Mouse (Mus musculus) kidney, embryonic 16.5 days (tissue): ENCODE results near the gene Cers6. TPM values are rescaled to one million over a fixed set of nuclear protein-coding genes. Genes with fewer than 3 reads are reported as not detected.

Experiments
- ATAC-seq: fragments of 200-750 bp; cut with Nextera tagmentation; 2 replicates; pipeline ENCODE4 v1.8.0; 2017; ENCODE audit warnings: moderate TSS enrichment; ENCODE audit not compliant: low FRiP score, low TSS enrichment
- H3K27ac ChIP-seq: fragments of 300-500 bp; sonication (generic); 2 replicates; pipeline ENCODE4 v1.5.1; 2014; ENCODE audit warnings: low read length
- H3K27me3 ChIP-seq: fragments of 300-500 bp; sonication (generic); 2 replicates; pipeline ENCODE4 v1.6.1; 2014; ENCODE audit warnings: low read length, control low read depth, mixed read lengths; ENCODE audit not compliant: insufficient read depth
- H3K36me3 ChIP-seq: fragments of 300-500 bp; sonication (generic); 2 replicates; pipeline ENCODE4 v1.6.1; 2014; ENCODE audit warnings: low read length, control low read depth, mixed read lengths; ENCODE audit not compliant: insufficient read depth
- H3K4me1 ChIP-seq: fragments of 300-500 bp; sonication (generic); 2 replicates; pipeline ENCODE4 v1.6.1; 2014; ENCODE audit warnings: low read length, control low read depth, mixed read lengths; ENCODE audit not compliant: insufficient read depth
- H3K4me2 ChIP-seq: fragments of 300-500 bp; sonication (generic); replicated peaks from 2 replicates; pipeline ENCODE4 v1.6.1; 2014; ENCODE audit warnings: low read depth, low read length
- H3K4me3 ChIP-seq: fragments of 300-500 bp; sonication (generic); 2 replicates; pipeline ENCODE4 v1.5.1; 2014; ENCODE audit warnings: mild to moderate bottlenecking, low read length
- H3K9ac ChIP-seq: fragments of 300-500 bp; sonication (generic); replicated peaks from 2 replicates; pipeline ENCODE4 v1.6.1; 2014; ENCODE audit warnings: low read length
- H3K9me3 ChIP-seq: fragments of 300-500 bp; sonication (generic); 2 replicates; pipeline ENCODE4 v1.6.1; 2016; ENCODE audit warnings: low read length, control low read depth
- WGBS: fragments of 180-500 bp; shearing (Covaris S2); extraction: QIAGEN DNeasy Blood & Tissue Kit; methylation state at CpG from one replicate; pipeline ENCODE4 v1.1.7; 2014; 5-methylcytosine and 5-hydroxymethylcytosine counted together
- polyA plus RNA-seq: library from polyadenylated mRNA; unstranded; fragments of >200 nt; fragmentation: Nextera tagmentation; extraction: Ambion mirVana; gene quantifications from 2 replicates; pipeline ENCODE4 v1.2.1, GENCODE M21; 2015

The Cers6 gene
- polyA plus RNA-seq, 1 experiment from 2014 or later, result 29.2 TPM

DNA sequence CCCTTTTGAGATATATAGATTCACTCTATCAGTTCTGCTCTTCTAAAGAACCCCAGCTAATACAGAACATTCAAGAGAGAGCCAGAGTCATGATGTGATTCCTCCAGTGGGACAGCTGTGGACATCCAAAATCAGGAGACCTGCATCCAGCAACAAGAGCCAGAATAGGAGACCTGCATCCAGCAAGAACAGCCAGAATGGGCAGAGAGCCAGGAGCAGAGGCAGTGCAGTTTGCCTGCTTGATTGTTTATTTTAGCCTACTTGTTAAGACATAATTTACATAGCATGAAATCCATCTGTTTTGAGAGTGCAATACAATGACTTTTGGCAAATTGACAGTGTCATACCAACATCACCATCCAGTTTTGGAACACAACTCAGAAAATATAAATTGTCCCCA, 133.2 kb downstream of the Cers6 start:
- Histone ChIP-seq H3K36me3 (no peaks in the 10 kb centered on the region), H3K9me3 (peaks cover 6% of the 10 kb centered on the region; the same call in 1 of the 2 replicates), H3K4me3 (no peak overlapping the region), H3K9ac (no peak overlapping the region), H3K27ac (no peak overlapping the region), H3K4me2 (no peak overlapping the region), H3K27me3 (no peaks in the 10 kb centered on the region), H3K4me1 (no peaks in the 10 kb centered on the region; the same call in 1 of the 2 replicates)
- ATAC-seq, result no peak

DNA sequence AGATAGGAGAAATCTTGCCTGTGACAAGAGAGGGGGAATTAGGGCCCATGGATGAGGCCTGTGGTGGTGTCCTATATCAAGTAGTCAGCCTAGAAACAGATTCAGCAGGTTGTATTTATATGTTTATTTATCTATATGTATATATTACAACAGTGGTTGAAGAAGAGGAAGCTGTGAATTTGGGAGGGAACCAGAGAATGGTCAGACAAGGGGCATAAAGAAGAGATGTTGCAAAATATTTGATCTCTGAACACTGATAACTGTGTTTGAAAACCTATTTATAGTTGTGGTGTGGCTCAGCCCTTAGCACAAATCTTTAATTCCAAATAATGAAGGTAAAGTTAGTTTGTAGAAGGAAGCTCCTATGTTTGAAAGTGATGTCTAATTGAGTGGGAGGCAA, 134.5 kb downstream of the Cers6 start:
- Histone ChIP-seq H3K27ac (no peak overlapping the region), H3K27me3 (no peaks in the 10 kb centered on the region), H3K9me3 (peaks cover 6% of the 10 kb centered on the region; the same call in 1 of the 2 replicates), H3K4me2 (no peak overlapping the region), H3K4me1 (no peaks in the 10 kb centered on the region; the same call in 1 of the 2 replicates), H3K36me3 (no peaks in the 10 kb centered on the region), H3K4me3 (no peak overlapping the region), H3K9ac (no peak overlapping the region)
- ATAC-seq, result no peak

DNA sequence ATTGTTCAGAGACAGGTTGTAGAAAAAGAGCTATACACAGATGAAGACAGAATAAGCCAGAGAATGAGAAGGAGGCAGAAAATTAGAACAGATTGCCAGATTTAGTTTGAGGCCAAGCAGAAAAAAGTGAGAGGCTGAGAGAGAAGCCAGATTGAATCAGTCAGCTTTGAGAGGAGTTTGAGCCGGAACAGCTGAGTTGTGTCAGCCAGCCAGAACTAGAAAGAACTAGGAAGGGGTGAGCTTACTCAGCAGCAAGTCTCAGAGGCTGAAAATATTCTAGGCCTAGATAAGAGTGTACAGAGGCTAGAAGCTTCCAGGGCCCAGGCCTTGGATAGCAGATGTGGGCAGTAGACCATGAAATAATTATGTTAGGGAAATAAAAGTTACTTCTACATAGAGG, 135.0 kb downstream of the Cers6 start:
- no peak overlapping the region for H3K27ac ChIP-seq
- H3K4me1 ChIP-seq, result no peaks in the 10 kb centered on the region; the same call in 1 of the 2 replicates
- no peak overlapping the region for H3K4me3 ChIP-seq
- 80% methylated on average over 1 of the region's 1 CpGs for WGBS
- H3K27me3 ChIP-seq, result no peaks in the 10 kb centered on the region
- no peaks in the 10 kb centered on the region for H3K36me3 ChIP-seq
- H3K9ac ChIP-seq, result no peak overlapping the region
- no peak for ATAC-seq
- H3K9me3 ChIP-seq, result peaks cover 6% of the 10 kb centered on the region; the same call in 1 of the 2 replicates
- H3K4me2 ChIP-seq, result no peak overlapping the region

- Histone ChIP-seq H3K4me1 (no peaks in the 10 kb centered on the region; the same call in 1 of the 2 replicates), H3K27ac (no peak overlapping the region), H3K9me3 (peaks cover 4% of the 10 kb centered on the region; the same call in 1 of the 2 replicates), H3K4me3 (no peak overlapping the region), H3K4me2 (no peak overlapping the region), H3K36me3 (peaks cover 4% of the 10 kb centered on the region; the same call in 1 of the 2 replicates), H3K27me3 (no peaks in the 10 kb centered on the region), H3K9ac (no peak overlapping the region)
- 89% methylated on average over 5 of the region's 5 CpGs for WGBS
- ATAC-seq, result no peak
Observed at GRCm38 (mm10) chr2:69004001-69004400, 142.8 kb downstream of the Cers6 start.

GRCm38 (mm10) chr2:69011392-69011791, 150.2 kb downstream of the Cers6 start:
- peaks cover 13% of the 10 kb centered on the region; the same call in 1 of the 2 replicates for H3K4me1 ChIP-seq
- H3K9me3 ChIP-seq, result no peaks in the 10 kb centered on the region
- no peak overlapping the region for H3K4me3 ChIP-seq
- H3K36me3 ChIP-seq, result no peaks in the 10 kb centered on the region
- H3K9ac ChIP-seq, result no peak overlapping the region
- WGBS, result 68% methylated on average over 7 of the region's 7 CpGs
- H3K27ac ChIP-seq, result no peak overlapping the region
- ATAC-seq, result no peak
- no peak overlapping the region for H3K4me2 ChIP-seq
- no peaks in the 10 kb centered on the region for H3K27me3 ChIP-seq

GRCm38 (mm10) chr2:69011860-69012259, 150.6 kb downstream of the Cers6 start:
- Histone ChIP-seq H3K4me3 (no peak overlapping the region), H3K27me3 (no peaks in the 10 kb centered on the region), H3K9me3 (no peaks in the 10 kb centered on the region), H3K27ac (no peak overlapping the region), H3K36me3 (no peaks in the 10 kb centered on the region), H3K9ac (no peak overlapping the region), H3K4me1 (peaks cover 13% of the 10 kb centered on the region; the same call in 1 of the 2 replicates), H3K4me2 (no peak overlapping the region)
- ATAC-seq, result no peak
- WGBS, result 83% methylated on average over 2 of the region's 2 CpGs

GRCm38 (mm10) chr2:69014241-69014640, 153.0 kb downstream of the Cers6 start:
- Histone ChIP-seq H3K27me3 (no peaks in the 10 kb centered on the region), H3K9me3 (no peaks in the 10 kb centered on the region), H3K9ac (no peak overlapping the region), H3K4me2 (no peak overlapping the region), H3K4me1 (peaks cover 13% of the 10 kb centered on the region; the same call in 1 of the 2 replicates), H3K36me3 (no peaks in the 10 kb centered on the region), H3K27ac (no peak overlapping the region), H3K4me3 (no peak overlapping the region)
- 95% methylated on average over 9 of the region's 9 CpGs for WGBS
- ATAC-seq, result no peak

- H3K4me2 ChIP-seq, result no peak overlapping the region
- no peak overlapping the region for H3K9ac ChIP-seq
- no peaks in the 10 kb centered on the region for H3K9me3 ChIP-seq
- H3K4me1 ChIP-seq, result peaks cover 13% of the 10 kb centered on the region; the same call in 1 of the 2 replicates
- 80% methylated on average over 9 of the region's 9 CpGs for WGBS
- no peak for ATAC-seq
- H3K36me3 ChIP-seq, result no peaks in the 10 kb centered on the region
- H3K4me3 ChIP-seq, result no peak overlapping the region
- H3K27ac ChIP-seq, result no peak overlapping the region
- no peaks in the 10 kb centered on the region for H3K27me3 ChIP-seq
Observed at GRCm38 (mm10) chr2:69015172-69015724, 154.0 kb downstream of the Cers6 start.

GRCm38 (mm10) chr2:69015822-69016221, 154.6 kb downstream of the Cers6 start:
- Histone ChIP-seq H3K9me3 (no peaks in the 10 kb centered on the region), H3K4me3 (no peak overlapping the region), H3K9ac (no peak overlapping the region), H3K27me3 (no peaks in the 10 kb centered on the region), H3K4me2 (no peak overlapping the region), H3K36me3 (no peaks in the 10 kb centered on the region), H3K4me1 (peaks cover 12% of the 10 kb centered on the region; the same call in 1 of the 2 replicates), H3K27ac (no peak overlapping the region)
- WGBS, result 84% methylated on average over 5 of the region's 5 CpGs
- no peak for ATAC-seq

DNA sequence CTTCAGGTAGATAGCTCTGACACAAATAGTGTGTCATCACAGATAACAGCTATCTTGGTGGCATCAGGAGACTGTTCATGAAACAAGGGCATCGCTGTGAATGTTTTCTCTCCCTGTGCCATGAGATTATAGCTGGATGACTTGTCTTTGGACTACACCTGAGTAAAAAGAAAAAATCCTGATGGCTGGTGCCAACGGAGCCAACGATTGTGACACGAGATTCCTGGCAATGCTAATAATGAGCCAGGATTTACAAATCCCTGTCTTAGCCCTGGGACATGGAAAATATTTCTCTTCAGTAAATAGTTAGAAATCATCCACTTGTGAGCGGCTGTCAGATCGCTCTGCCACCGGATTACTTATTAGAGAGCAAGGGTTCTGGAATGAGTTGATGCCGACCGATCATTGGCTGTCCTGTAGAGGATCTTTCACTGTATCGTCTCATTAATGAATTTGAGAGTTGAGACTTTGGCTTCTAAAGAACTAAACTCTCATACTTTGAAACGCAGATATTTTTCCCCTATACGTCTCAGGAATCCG, 157.9 kb downstream of the Cers6 start:
- Histone ChIP-seq H3K4me2 (no peak overlapping the region), H3K9ac (no peak overlapping the region), H3K4me1 (no peaks in the 10 kb centered on the region), H3K27ac (no peak overlapping the region), H3K27me3 (no peaks in the 10 kb centered on the region), H3K4me3 (no peak overlapping the region), H3K36me3 (no peaks in the 10 kb centered on the region), H3K9me3 (no peaks in the 10 kb centered on the region)
- no peak for ATAC-seq
- 92% methylated on average over 13 of the region's 13 CpGs for whole genome bisulfite sequencing
